Mouse (Mus musculus) kidney, adult 2 months (tissue): ENCODE measurements at regions not wholly inside any gene's neighbourhood (a gene's known extent, or its start where the extent isn't known, plus 50 kb on each side); places are given as distances from the start of the nearest gene placed in this dataset.

ENCODE experiments used
- CTCF ChIP-seq: fragments of 200-500 bp; conservative IDR thresholded peaks from 2 replicates; pipeline ENCODE4 v1.5.1; 2011; ENCODE audit warnings: low read depth, mild to moderate bottlenecking, control low read depth, low read length, moderate library complexity, mixed read lengths; ENCODE audit not compliant: insufficient read depth, insufficient read length
- POLR2A ChIP-seq: fragments of 200-500 bp; IDR thresholded peaks from one replicate; pipeline ENCODE4 v1.6.1; 2011; ENCODE audit warnings: low read depth, low read length, control low read depth

DNA sequence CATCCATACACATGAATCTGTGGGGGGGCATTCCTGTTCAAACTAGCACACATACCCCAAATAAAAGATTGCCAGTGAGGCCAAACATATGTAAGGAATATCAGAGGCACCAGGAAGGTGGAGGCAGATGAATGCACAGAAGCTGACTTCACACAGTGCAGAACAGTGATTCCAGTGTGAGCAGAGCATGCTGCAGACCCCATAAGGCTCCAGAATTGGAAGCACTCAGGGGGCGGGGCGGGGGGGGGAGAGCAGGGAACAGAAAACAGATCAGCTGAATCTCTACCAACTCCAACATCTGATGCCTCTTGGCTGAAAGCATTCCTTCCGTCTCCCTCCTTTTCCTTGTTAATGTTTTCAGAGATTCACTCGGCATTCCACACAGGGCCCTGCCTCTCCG lies 62.3 kb downstream of the Dact1 start:
- no peak for TF ChIP-seq POLR2A
- no peak for TF ChIP-seq CTCF
